Mouse (Mus musculus): ENCODE data around the gene Atf4. TPM values are rescaled to one million over a fixed set of nuclear protein-coding genes. Genes with fewer than 3 reads are reported as not detected.

Atf4 gene
- polyA plus RNA-seq, 1 experiment from 2014 or later, result 115 TPM

- ATAC-seq (ENCODE audit: insufficient read depth) (no peak), DNase-seq (no peak)
- no peak overlapping the region for H3K27ac ChIP-seq (ENCODE audit: low read depth)
- no peak overlapping the region for H3K4me2 ChIP-seq
- H3K27me3 ChIP-seq (ENCODE audit: insufficient read depth, low read length), result no peaks in the 10 kb centered on the region
- WGBS, result 78% methylated on average over 3 of the region's 3 CpGs
- no peaks in the 10 kb centered on the region for H3K4me1 ChIP-seq (ENCODE audit: insufficient read depth)
- H3K9ac ChIP-seq, result no peak overlapping the region
- no peaks in the 10 kb centered on the region for H3K36me3 ChIP-seq (ENCODE audit: insufficient read depth)
- no peaks in the 10 kb centered on the region for H3K9me3 ChIP-seq (ENCODE audit: low read depth, low read length)
- TF ChIP-seq CTCF (IDR thresholded peaks at IDR 0.05; ENCODE audit: low read depth), result no peak
- H3K4me3 ChIP-seq (ENCODE audit: low read depth, low read length), result no peak overlapping the region
Measured at GRCm38 (mm10) chr15:80271858-80272396, 16.9 kb downstream of the Atf4 start.

- no peak for TF ChIP-seq CTCF (IDR thresholded peaks at IDR 0.05; ENCODE audit: low read depth)
- no peak overlapping the region for H3K27ac ChIP-seq (ENCODE audit: low read depth)
- H3K27me3 ChIP-seq (ENCODE audit: insufficient read depth, low read length), result no peaks in the 10 kb centered on the region
- DNase-seq (no peak), ATAC-seq (ENCODE audit: insufficient read depth) (no peak)
- no peaks in the 10 kb centered on the region for H3K36me3 ChIP-seq (ENCODE audit: insufficient read depth)
- H3K9me3 ChIP-seq (ENCODE audit: low read depth, low read length), result no peaks in the 10 kb centered on the region
- H3K9ac ChIP-seq, result no peak overlapping the region
- H3K4me1 ChIP-seq (ENCODE audit: insufficient read depth), result no peaks in the 10 kb centered on the region
- H3K4me2 ChIP-seq, result no peak overlapping the region
- no peak overlapping the region for H3K4me3 ChIP-seq (ENCODE audit: low read depth, low read length)
- 41% methylated on average over 9 of the region's 9 CpGs for WGBS
Measured at GRCm38 (mm10) chr15:80277107-80277506, 22.1 kb downstream of the Atf4 start.

- no peak for ATAC-seq (ENCODE audit: insufficient read depth)
- H3K27ac ChIP-seq (ENCODE audit: low read depth), result no peak overlapping the region
- no peaks in the 10 kb centered on the region for H3K27me3 ChIP-seq (ENCODE audit: insufficient read depth, low read length)
- no peak for TF ChIP-seq CTCF (IDR thresholded peaks at IDR 0.05; ENCODE audit: low read depth)
- DNase-seq, result peak; percentile 93
- no peaks in the 10 kb centered on the region for H3K36me3 ChIP-seq (ENCODE audit: insufficient read depth)
- H3K9me3 ChIP-seq (ENCODE audit: low read depth, low read length), result no peaks in the 10 kb centered on the region
- H3K4me1 ChIP-seq (ENCODE audit: insufficient read depth), result no peaks in the 10 kb centered on the region
- no peak overlapping the region for H3K4me2 ChIP-seq
- no peak overlapping the region for H3K4me3 ChIP-seq (ENCODE audit: low read depth, low read length)
- WGBS, result 1% methylated on average over 6 of the region's 6 CpGs
- H3K9ac ChIP-seq, result no peak overlapping the region
Measured at GRCm38 (mm10) chr15:80277625-80278024, 22.6 kb downstream of the Atf4 start.

- ATAC-seq (ENCODE audit: insufficient read depth) (no peak), DNase-seq (no peak)
- no peak for TF ChIP-seq CTCF (IDR thresholded peaks at IDR 0.05; ENCODE audit: low read depth)
- H3K4me3 ChIP-seq (ENCODE audit: low read depth, low read length), result no peak overlapping the region
- no peaks in the 10 kb centered on the region for H3K36me3 ChIP-seq (ENCODE audit: insufficient read depth)
- WGBS, result 65% methylated on average over 5 of the region's 5 CpGs
- H3K9ac ChIP-seq, result no peak overlapping the region
- no peaks in the 10 kb centered on the region for H3K27me3 ChIP-seq (ENCODE audit: insufficient read depth, low read length)
- no peaks in the 10 kb centered on the region for H3K9me3 ChIP-seq (ENCODE audit: low read depth, low read length)
- no peak overlapping the region for H3K4me2 ChIP-seq
- no peak overlapping the region for H3K27ac ChIP-seq (ENCODE audit: low read depth)
- H3K4me1 ChIP-seq (ENCODE audit: insufficient read depth), result no peaks in the 10 kb centered on the region
Measured at GRCm38 (mm10) chr15:80278121-80278759, 23.3 kb downstream of the Atf4 start.

- H3K27ac ChIP-seq (ENCODE audit: low read depth), result no peak overlapping the region
- no peaks in the 10 kb centered on the region for H3K9me3 ChIP-seq (ENCODE audit: low read depth, low read length)
- DNase-seq (no peak), ATAC-seq (ENCODE audit: insufficient read depth) (no peak)
- WGBS, result 84% methylated on average over 2 of the region's 2 CpGs
- no peaks in the 10 kb centered on the region for H3K4me1 ChIP-seq (ENCODE audit: insufficient read depth)
- H3K4me2 ChIP-seq, result no peak overlapping the region
- no peak overlapping the region for H3K9ac ChIP-seq
- no peaks in the 10 kb centered on the region for H3K36me3 ChIP-seq (ENCODE audit: insufficient read depth)
- H3K4me3 ChIP-seq (ENCODE audit: low read depth, low read length), result no peak overlapping the region
- TF ChIP-seq CTCF (IDR thresholded peaks at IDR 0.05; ENCODE audit: low read depth), result no peak
- H3K27me3 ChIP-seq (ENCODE audit: insufficient read depth, low read length), result no peaks in the 10 kb centered on the region
Measured at GRCm38 (mm10) chr15:80279053-80279452, 24.1 kb downstream of the Atf4 start.

- ATAC-seq (ENCODE audit: insufficient read depth), result no peak
- peak; percentile 69 for DNase-seq
- 23% methylated on average over 6 of the region's 6 CpGs for WGBS
- Histone ChIP-seq H3K9ac (no peak overlapping the region), H3K4me3 (ENCODE audit: low read depth, low read length) (no peak overlapping the region), H3K4me1 (ENCODE audit: insufficient read depth) (no peaks in the 10 kb centered on the region), H3K27me3 (ENCODE audit: insufficient read depth, low read length) (peaks cover 9% of the 10 kb centered on the region; the same call in 1 of the 2 replicates), H3K36me3 (ENCODE audit: insufficient read depth) (no peaks in the 10 kb centered on the region), H3K9me3 (ENCODE audit: low read depth, low read length) (no peaks in the 10 kb centered on the region), H3K4me2 (no peak overlapping the region), H3K27ac (ENCODE audit: low read depth) (no peak overlapping the region)
- TF ChIP-seq CTCF (IDR thresholded peaks at IDR 0.05; ENCODE audit: low read depth), result peak; percentile 77
Measured at GRCm38 (mm10) chr15:80280646-80281045, 25.7 kb downstream of the Atf4 start.

- no peaks in the 10 kb centered on the region for H3K9me3 ChIP-seq (ENCODE audit: low read depth, low read length)
- H3K4me2 ChIP-seq, result peak within 1 kb of the TSS; percentile 87
- H3K9ac ChIP-seq, result peak within 1 kb of the TSS; percentile 3; the same call in 1 of the 2 replicates
- peak; percentile 8; the same call in 1 of the 2 replicates for TF ChIP-seq CTCF (IDR thresholded peaks at IDR 0.05; ENCODE audit: low read depth)
- no peaks in the 10 kb centered on the region for H3K4me1 ChIP-seq (ENCODE audit: insufficient read depth)
- DNase-seq, result peak; percentile 50
- H3K36me3 ChIP-seq (ENCODE audit: insufficient read depth), result no peaks in the 10 kb centered on the region
- peaks cover 56% of the 10 kb centered on the region for H3K27me3 ChIP-seq (ENCODE audit: insufficient read depth, low read length)
- WGBS, result 1% methylated on average over 50 of the region's 50 CpGs
- no peak for ATAC-seq (ENCODE audit: insufficient read depth)
- no peak within 1 kb of the TSS for H3K27ac ChIP-seq (ENCODE audit: low read depth)
- H3K4me3 ChIP-seq (ENCODE audit: low read depth, low read length), result peak within 1 kb of the TSS; percentile 39
Measured at GRCm38 (mm10) chr15:80286851-80287415, 31.9 kb downstream of the Atf4 start, which contains the start of gene Cacna1i. Gene Cacna1i, plus strand, starts transcription at chr15:80287238.

All from lung, embryonic 14.5 days (tissue).